Mouse (Mus musculus) spleen, postnatal 14 days (tissue): ENCODE data around the gene Rps15.
"Not testable (repeated sequence)": the region's sequence is repeated elsewhere in the genome, so short reads cannot be mapped to it uniquely, and the experiment has no call there.

Experiments
- DNase-seq, 2 experiments: peaks; one replicate each; pipeline ENCODE4 v3.0.0; 2021 to 2022; ENCODE audit warnings: low spot score in 2 of 2

The Rps15 gene

GRCm38 (mm10) chr10:80292251-80293146 is at the start of gene Rps15:
Gene Rps15, plus strand, starts transcription at chr10:80292453.
- peak; percentile 87 to 94 for DNase-seq

- no peak for DNase-seq
Measured at GRCm38 (mm10) chr10:80242607-80243006, 49.6 kb upstream of the Rps15 start.

GRCm38 (mm10) chr10:80244791-80245399 is 47.4 kb upstream of the Rps15 start:
- no peak for DNase-seq

- DNase-seq = peak; percentile 52 to 78
Measured at GRCm38 (mm10) chr10:80245600-80245999, 46.7 kb upstream of the Rps15 start.

- no peak for DNase-seq
Measured at GRCm38 (mm10) chr10:80247849-80248248, 44.4 kb upstream of the Rps15 start.

GRCm38 (mm10) chr10:80248437-80248836 is 43.8 kb upstream of the Rps15 start:
- DNase-seq = not testable (repeated sequence)

- DNase-seq = peak; percentile 91 to 93
Measured at GRCm38 (mm10) chr10:80248971-80249640, 43.1 kb upstream of the Rps15 start, which contains the start of gene Ndufs7. Gene Ndufs7, plus strand, starts transcription at chr10:80249121.

GRCm38 (mm10) chr10:80250059-80250458 is 42.2 kb upstream of the Rps15 start:
- DNase-seq = no peak

- no peak for DNase-seq
Measured at GRCm38 (mm10) chr10:80250573-80250972, 41.7 kb upstream of the Rps15 start.

- DNase-seq = no peak
Measured at GRCm38 (mm10) chr10:80252011-80252410, 40.2 kb upstream of the Rps15 start.

- no peak for DNase-seq
Measured at GRCm38 (mm10) chr10:80252493-80253274, 39.6 kb upstream of the Rps15 start.

GRCm38 (mm10) chr10:80253551-80253950 is 38.7 kb upstream of the Rps15 start:
- DNase-seq = no peak

- DNase-seq = no peak
Measured at GRCm38 (mm10) chr10:80254331-80255297, 37.6 kb upstream of the Rps15 start.

- no peak for DNase-seq
Measured at GRCm38 (mm10) chr10:80255881-80256535, 36.2 kb upstream of the Rps15 start.

- no peak for DNase-seq
Measured at GRCm38 (mm10) chr10:80257936-80258335, 34.3 kb upstream of the Rps15 start.

GRCm38 (mm10) chr10:80258752-80259462 is 33.3 kb upstream of the Rps15 start:
- DNase-seq = no peak

GRCm38 (mm10) chr10:80259463-80259805 is 32.8 kb upstream of the Rps15 start:
- DNase-seq = no peak

GRCm38 (mm10) chr10:80259861-80260641 is 32.2 kb upstream of the Rps15 start:
- DNase-seq = no peak
